Mouse (Mus musculus): Measurements from ENCODE around the gene Gm10553. TPM values are rescaled to one million over a fixed set of nuclear protein-coding genes. Genes with fewer than 3 reads are reported as not detected.

Gene Gm10553
- total RNA-seq, 4 experiments from 2014 or later = not detected

Other genes starting within 250 kb of the Gm10553 start
- gene Slc16a14, start 165.0 kb upstream of the Gm10553 start, total RNA-seq (2022) = under 1 TPM in 3 of 4 experiments, not detected in 1; 0.09 to 0.20 (median 0.11) TPM
- under 1 TPM in 2 of 4 experiments, not detected in 2; 0.30 to 0.53 TPM for gene A530032D15Rik, start 9.7 kb downstream of the Gm10553 start, total RNA-seq (2022)
- 1 to 10 TPM in 2 of 4 experiments, under 1 TPM in 2; 0.60 to 4.6 (median 1.7) TPM for gene C130026I21Rik, start 170.4 kb downstream of the Gm10553 start, total RNA-seq (2022)